In the genomic region with DNA sequence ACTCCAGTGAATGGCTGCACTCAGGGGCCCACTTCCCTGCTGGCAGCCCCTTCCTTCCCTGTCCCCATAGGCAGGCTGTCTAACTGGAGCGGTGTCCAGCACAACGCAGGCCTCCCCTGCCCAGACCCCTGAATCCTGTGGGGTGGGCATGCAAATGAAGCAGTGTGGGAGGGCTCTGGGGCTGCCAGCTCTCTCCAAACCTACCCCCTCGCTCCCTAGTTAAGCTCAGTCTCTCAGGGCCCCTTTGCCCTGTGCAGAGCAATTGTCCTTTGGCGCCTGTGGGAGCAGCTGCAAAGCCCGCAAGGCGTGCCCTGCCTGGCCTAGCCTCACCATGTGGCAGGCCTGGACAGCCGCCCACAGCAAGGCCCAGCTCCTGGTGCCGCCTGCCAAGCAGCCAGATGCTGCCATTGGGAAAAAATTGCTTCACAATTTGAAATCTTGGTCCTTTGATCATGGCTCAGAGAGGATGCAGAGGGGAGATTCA, we compare ENCODE assay signal across 7 mouse cellular contexts.
DNase-seq lines count a peak whose midpoint lies in the region; ATAC-seq and TF ChIP-seq lines count a peak whose summit lies in the region.

No protein-coding gene starts in this region.

- no peaks in the 10 kb centered on the region for H3K27me3 ChIP-seq in embryonic facial prominence, embryonic 10.5 days (replicated peaks; ENCODE audit: low read depth, poor library complexity, severe bottlenecking)
- no peaks in the 10 kb centered on the region for H3K27me3 ChIP-seq in kidney, postnatal 0 days (ENCODE audit: insufficient read depth, low read length)
- no peaks in the 10 kb centered on the region for H3K27me3 ChIP-seq in lung, embryonic 15.5 days

- peak; percentile 68; the same call in 1 of the 2 replicates for ATAC-seq in cerebellum, adult (ENCODE audit: insufficient number of reproducible peaks, low FRiP score, low TSS enrichment)
- 0 out of 2 replicates have a peak, but pooled peaks have one; percentile 52 for ATAC-seq in kidney, postnatal 0 days (replicated peaks; ENCODE audit: low FRiP score, low read depth)
- ATAC-seq in lung, embryonic 15.5 days (ENCODE audit: borderline replicate concordance, extremely low read depth, low FRiP score, low TSS enrichment): peak; percentile 69

- peak; percentile 68 for DNase-seq in embryonic facial prominence, embryonic 10.5 days (ENCODE audit: low spot score)
- DNase-seq in heart, adult 11 months: peak; percentile 97
- DNase-seq in kidney, postnatal 0 days (ENCODE audit: low spot score): no peak
- peak; percentile 71 for DNase-seq in right cerebral cortex, adult 18-20 months
- no peak for DNase-seq in spleen, adult 12 weeks (ENCODE audit: low spot score)

- H3K4me1 ChIP-seq in embryonic facial prominence, embryonic 10.5 days: peaks cover 47% of the 10 kb centered on the region
- 0 out of 2 replicates have a peak, but pooled peaks cover 2% of the 10 kb centered on the region for H3K4me1 ChIP-seq in kidney, postnatal 0 days (replicated peaks; ENCODE audit: insufficient read depth, low read length)
- H3K4me1 ChIP-seq in lung, embryonic 15.5 days: peaks cover 8% of the 10 kb centered on the region

- no peak overlapping the region for H3K9ac ChIP-seq in kidney, postnatal 0 days (ENCODE audit: low read depth, low read length)
- H3K9ac ChIP-seq in lung, embryonic 15.5 days: no peak overlapping the region

- WGBS in embryonic facial prominence, embryonic 10.5 days: 27% methylated on average over 8 of the region's 8 CpGs
- 49% methylated on average over 8 of the region's 8 CpGs for WGBS in kidney, postnatal 0 days
- 42% methylated on average over 8 of the region's 8 CpGs for WGBS in lung, embryonic 15.5 days

- no peak for TF ChIP-seq CTCF in kidney, postnatal 0 days (IDR thresholded peaks at IDR 0.05; ENCODE audit: low read depth)

- H3K36me3 ChIP-seq in embryonic facial prominence, embryonic 10.5 days (replicated peaks): peaks cover 28% of the 10 kb centered on the region
- no peaks in the 10 kb centered on the region for H3K36me3 ChIP-seq in kidney, postnatal 0 days (ENCODE audit: insufficient read depth, low read length)
- no peaks in the 10 kb centered on the region; the same call in 1 of the 2 replicates for H3K36me3 ChIP-seq in lung, embryonic 15.5 days

- no peaks in the 10 kb centered on the region for H3K9me3 ChIP-seq in embryonic facial prominence, embryonic 10.5 days
- no peaks in the 10 kb centered on the region for H3K9me3 ChIP-seq in kidney, postnatal 0 days (replicated peaks; ENCODE audit: low read length)
- H3K9me3 ChIP-seq in lung, embryonic 15.5 days: no peaks in the 10 kb centered on the region

- peak overlapping the region; percentile 85 for H3K27ac ChIP-seq in embryonic facial prominence, embryonic 10.5 days (replicated peaks)
- H3K27ac ChIP-seq in kidney, postnatal 0 days: peak overlapping the region; percentile 31; the same call in 1 of the 2 replicates
- peak overlapping the region; percentile 58; the same call in 1 of the 2 replicates for H3K27ac ChIP-seq in lung, embryonic 15.5 days

- H3K4me2 ChIP-seq in kidney, postnatal 0 days (ENCODE audit: low read length): no peak overlapping the region
- no peak overlapping the region for H3K4me2 ChIP-seq in lung, embryonic 15.5 days

- H3K4me3 ChIP-seq in embryonic facial prominence, embryonic 10.5 days: peak overlapping the region; percentile 21; the same call in 1 of the 2 replicates
- no peak overlapping the region for H3K4me3 ChIP-seq in kidney, postnatal 0 days (replicated peaks; ENCODE audit: low read depth, low read length)
- no peak overlapping the region for H3K4me3 ChIP-seq in lung, embryonic 15.5 days

Comparison
In these comparisons a context has a peak if more than half of its experiments do, and no peak if none do; other contexts are left out.
1. DNase-seq: peak in embryonic facial prominence, embryonic 10.5 days (single experiment), heart, adult 11 months (single experiment) and right cerebral cortex, adult 18-20 months (single experiment); none in kidney, postnatal 0 days (single experiment) and spleen, adult 12 weeks (single experiment).
2. H3K27ac ChIP-seq: peak in every context shown above with its lines; median percentile 85 in embryonic facial prominence, embryonic 10.5 days; 58 in lung, embryonic 15.5 days; 31 in kidney, postnatal 0 days.
3. Peak in every context shown above with its lines, with median percentiles within 50 percentile points of each other: ATAC-seq.